Mouse (Mus musculus): ENCODE measurements around the gene Tmeff1. TPM values are rescaled to one million over a fixed set of nuclear protein-coding genes. Genes with fewer than 3 reads are reported as not detected.
A peak's percentile ranks its signal among the peaks of the same experiment; 100 is the strongest.

Tmeff1 gene
- polyA plus RNA-seq (2011; ENCODE audit: insufficient read depth, insufficient read length, low replicate concordance, missing spikeins): 7.9 TPM in 1 of 2 replicates, not detected in the other

DNA sequence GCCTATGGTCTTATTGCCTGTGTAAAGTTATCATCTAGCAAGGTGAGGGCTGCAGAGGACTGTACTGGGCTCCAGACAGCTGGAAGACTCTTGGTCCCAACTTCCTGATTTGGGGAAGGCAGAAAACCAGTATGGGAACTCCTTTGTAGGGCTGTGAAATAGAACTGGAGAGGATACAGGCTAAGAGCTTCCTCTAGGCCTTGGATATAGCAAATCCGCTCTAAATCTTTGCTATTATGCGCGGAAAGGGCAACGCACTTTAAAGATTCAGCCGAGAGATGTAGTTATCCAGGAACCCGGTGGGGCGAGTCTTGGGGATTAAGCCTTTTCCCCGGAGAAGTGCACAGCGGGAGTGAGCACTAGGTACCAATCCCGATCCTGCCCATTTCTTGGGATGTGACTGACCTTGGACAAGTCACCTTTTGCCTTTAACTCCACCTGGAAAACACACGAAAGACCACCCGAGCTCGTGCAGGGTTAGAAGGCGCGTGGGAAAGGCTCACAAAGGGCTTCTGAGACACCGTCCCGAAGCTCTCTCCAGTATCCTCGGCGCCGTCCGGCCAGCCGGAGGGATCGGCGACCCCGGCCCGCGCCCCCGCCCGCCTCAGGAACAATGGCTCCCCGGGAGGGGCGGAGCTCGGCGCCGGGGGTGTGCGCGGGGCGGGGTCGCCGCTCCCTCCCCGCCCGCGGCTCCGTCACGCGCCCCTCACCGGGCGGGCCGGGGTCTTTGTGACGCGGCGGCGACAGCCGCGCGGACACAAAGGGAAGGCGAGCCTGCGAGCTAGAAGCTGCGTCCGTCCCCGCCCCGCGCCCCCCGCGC lies at the start of gene Tmeff1:
Gene Tmeff1 (plus strand): TSS at position 754 of the 820 bp plus-strand sequence.
- H3K27ac ChIP-seq (ENCODE audit: control insufficient read depth, insufficient read depth, low read depth, low read length, poor library complexity): no peak within 1 kb of the TSS
- WGBS: 9% methylated on average over 57 of the region's 64 CpGs
- TF ChIP-seq POLR2A (IDR thresholded peaks at IDR 0.05; ENCODE audit: borderline replicate concordance, control insufficient read depth, low read depth, low read length): no peak
- no peak for TF ChIP-seq CTCF (IDR thresholded peaks at IDR 0.05; ENCODE audit: control insufficient read depth, insufficient read depth, low read length)
- no peaks in the 10 kb centered on the region for H3K4me1 ChIP-seq (ENCODE audit: control insufficient read depth, insufficient read depth, low read length)
- H3K4me3 ChIP-seq (replicated peaks; ENCODE audit: control insufficient read depth, low read depth, low read length): peak within 1 kb of the TSS; percentile 26

DNA sequence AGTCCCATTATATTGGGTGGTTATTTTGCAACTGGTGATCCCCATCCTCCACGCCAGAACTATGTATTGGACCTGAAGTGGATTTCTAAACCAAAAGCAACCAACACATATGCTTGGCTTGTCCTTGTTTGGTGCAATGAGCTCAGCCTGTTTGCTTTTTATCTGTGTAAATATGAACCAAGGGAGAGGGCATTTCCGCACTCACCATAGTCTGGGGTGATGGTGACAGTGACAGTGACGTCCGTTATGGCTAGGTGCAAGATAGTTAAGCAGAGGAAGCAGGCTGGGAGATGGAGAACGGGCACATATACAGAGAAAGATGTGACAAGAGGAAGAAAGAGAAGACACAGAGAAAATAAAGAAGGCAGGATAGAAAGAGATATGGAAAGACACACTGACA lies 48.7 kb upstream of the Tmeff1 start:
- Histone ChIP-seq H3K4me1 (ENCODE audit: control insufficient read depth, insufficient read depth, low read length) (no peaks in the 10 kb centered on the region), H3K27ac (ENCODE audit: control insufficient read depth, insufficient read depth, low read depth, low read length, poor library complexity) (no peak overlapping the region), H3K4me3 (replicated peaks; ENCODE audit: control insufficient read depth, low read depth, low read length) (no peak overlapping the region)
- TF ChIP-seq CTCF (IDR thresholded peaks at IDR 0.05; ENCODE audit: control insufficient read depth, insufficient read depth, low read length) (no peak), POLR2A (IDR thresholded peaks at IDR 0.05; ENCODE audit: borderline replicate concordance, control insufficient read depth, low read depth, low read length) (no peak)
- WGBS: 80% methylated on average over 5 of the region's 5 CpGs

DNA sequence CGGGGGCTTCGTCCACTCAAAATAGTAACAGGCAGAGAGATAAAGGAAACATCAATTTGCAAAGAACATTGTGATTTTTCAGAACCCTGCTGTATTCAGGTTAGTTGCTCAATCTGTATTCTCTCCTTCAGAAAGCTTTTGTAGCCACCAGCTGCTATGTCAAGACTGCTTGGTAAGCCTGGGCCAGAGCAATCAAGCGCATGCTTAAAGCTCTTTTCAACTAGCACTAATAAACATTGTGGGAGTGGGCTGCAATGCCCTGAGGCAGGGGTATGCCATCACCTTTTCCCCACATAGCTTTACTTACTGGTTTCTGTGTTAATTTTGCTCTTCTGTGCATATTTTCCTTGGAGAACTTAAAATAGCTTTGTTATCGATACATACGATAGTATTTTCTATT lies 48.0 kb upstream of the Tmeff1 start:
- H3K4me3 ChIP-seq (replicated peaks; ENCODE audit: control insufficient read depth, low read depth, low read length): no peak overlapping the region
- 90% methylated on average over 5 of the region's 5 CpGs for WGBS
- TF ChIP-seq CTCF (IDR thresholded peaks at IDR 0.05; ENCODE audit: control insufficient read depth, insufficient read depth, low read length) (no peak), POLR2A (IDR thresholded peaks at IDR 0.05; ENCODE audit: borderline replicate concordance, control insufficient read depth, low read depth, low read length) (no peak)
- H3K27ac ChIP-seq (ENCODE audit: control insufficient read depth, insufficient read depth, low read depth, low read length, poor library complexity): no peak overlapping the region
- H3K4me1 ChIP-seq (ENCODE audit: control insufficient read depth, insufficient read depth, low read length): no peaks in the 10 kb centered on the region

DNA sequence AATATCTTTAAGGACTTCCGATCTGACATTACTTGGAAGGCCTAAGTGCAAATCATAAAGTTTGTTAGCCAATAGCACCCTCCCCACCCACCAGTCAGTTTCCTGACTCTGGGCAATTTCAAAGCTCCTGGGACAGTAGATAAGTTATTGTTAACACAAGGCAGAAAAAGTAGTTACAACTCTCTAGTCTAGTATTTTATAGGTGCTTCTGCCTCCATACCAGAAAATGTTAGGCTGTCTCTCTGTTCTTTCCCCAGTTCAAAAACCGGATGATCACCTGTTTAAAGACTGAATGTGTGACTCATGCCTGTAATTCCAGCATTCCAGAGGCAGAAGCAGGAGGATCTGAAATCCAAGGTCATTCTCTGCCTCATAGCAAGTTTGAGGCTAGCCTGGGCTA lies 46.4 kb upstream of the Tmeff1 start:
- Histone ChIP-seq H3K27ac (ENCODE audit: control insufficient read depth, insufficient read depth, low read depth, low read length, poor library complexity) (no peak overlapping the region), H3K4me3 (replicated peaks; ENCODE audit: control insufficient read depth, low read depth, low read length) (no peak overlapping the region), H3K4me1 (ENCODE audit: control insufficient read depth, insufficient read depth, low read length) (no peaks in the 10 kb centered on the region)
- TF ChIP-seq POLR2A (IDR thresholded peaks at IDR 0.05; ENCODE audit: borderline replicate concordance, control insufficient read depth, low read depth, low read length): no peak
- TF ChIP-seq CTCF (IDR thresholded peaks at IDR 0.05; ENCODE audit: control insufficient read depth, insufficient read depth, low read length): no peak
- 80% methylated on average over 2 of the region's 2 CpGs for WGBS

DNA sequence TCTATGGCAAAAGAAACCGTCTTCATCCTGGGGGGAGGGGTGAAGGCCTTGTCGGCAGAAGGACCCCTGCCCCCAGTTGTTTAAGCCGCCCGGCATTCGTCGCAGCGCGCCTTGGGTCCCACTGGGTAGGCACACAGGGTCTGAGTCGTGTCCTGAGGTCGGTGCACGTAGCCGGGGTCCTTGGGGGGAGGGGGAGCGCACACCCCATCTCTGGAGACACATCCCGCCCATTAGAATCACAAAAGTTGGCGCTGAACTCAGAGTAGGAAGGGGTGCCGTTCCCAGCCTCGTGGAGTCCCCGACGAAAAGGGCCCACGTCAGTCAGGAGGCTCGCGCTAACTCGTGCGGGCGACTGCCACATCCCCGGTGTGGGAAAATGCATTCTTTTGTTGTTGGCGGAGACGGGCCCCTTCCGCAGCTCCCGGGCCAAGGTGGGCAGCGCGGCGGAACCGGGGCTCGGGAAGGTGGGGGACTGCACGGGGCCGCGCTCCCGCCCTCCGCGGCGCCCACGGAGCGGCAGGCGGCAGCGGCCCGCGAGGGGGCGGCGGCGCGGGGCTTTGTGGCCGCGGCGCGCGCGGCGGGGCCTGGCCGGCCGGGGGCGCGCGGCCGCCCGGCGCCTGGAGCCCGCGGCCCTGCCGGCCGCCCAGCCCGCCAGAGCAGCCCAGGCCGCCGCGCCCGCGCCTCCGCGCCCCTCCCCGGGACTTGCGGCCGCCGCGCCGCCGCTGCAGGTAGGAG lies 45.0 kb upstream of the Tmeff1 start, which contains the start of gene Msantd3:
Gene Msantd3 (plus strand): TSS at position 95 of the 735 bp plus-strand sequence.
- Histone ChIP-seq H3K4me1 (ENCODE audit: control insufficient read depth, insufficient read depth, low read length) (no peaks in the 10 kb centered on the region), H3K4me3 (replicated peaks; ENCODE audit: control insufficient read depth, low read depth, low read length) (peak within 1 kb of the TSS; percentile 58), H3K27ac (ENCODE audit: control insufficient read depth, insufficient read depth, low read depth, low read length, poor library complexity) (peak within 1 kb of the TSS; percentile 48)
- TF ChIP-seq CTCF (IDR thresholded peaks at IDR 0.05; ENCODE audit: control insufficient read depth, insufficient read depth, low read length): no peak
- TF ChIP-seq POLR2A (IDR thresholded peaks at IDR 0.05; ENCODE audit: borderline replicate concordance, control insufficient read depth, low read depth, low read length): no peak
- 4% methylated on average over 71 of the region's 86 CpGs for WGBS

DNA sequence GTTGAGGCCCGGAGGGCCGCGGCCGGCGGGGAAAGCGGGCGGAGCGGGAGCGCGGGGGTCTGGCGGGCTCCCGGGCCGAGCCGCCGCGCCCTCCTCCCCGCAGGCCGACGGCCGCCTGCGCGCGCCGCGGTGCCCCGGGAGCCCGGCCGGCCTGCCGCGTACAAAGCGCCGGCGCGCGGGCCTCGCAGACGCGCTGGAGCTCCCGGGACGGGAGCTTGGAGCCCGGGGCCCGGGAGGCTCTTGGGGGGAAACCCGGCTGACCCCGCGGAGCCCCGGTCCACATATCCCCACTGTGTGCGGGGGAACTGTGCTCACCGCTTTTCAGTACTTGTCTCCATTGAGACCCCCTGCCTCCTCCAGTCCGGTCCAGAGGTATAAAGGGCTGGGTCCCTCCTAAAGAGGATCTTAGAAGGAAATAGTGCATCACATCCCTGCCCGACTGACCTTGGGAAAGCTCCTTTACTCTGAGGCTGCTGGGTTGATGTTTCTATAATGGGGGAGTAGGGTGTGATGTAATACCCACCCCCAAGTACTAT lies 44.3 kb upstream of the Tmeff1 start:
- peak overlapping the region; percentile 48 for H3K27ac ChIP-seq (ENCODE audit: control insufficient read depth, insufficient read depth, low read depth, low read length, poor library complexity)
- peak overlapping the region; percentile 58 for H3K4me3 ChIP-seq (replicated peaks; ENCODE audit: control insufficient read depth, low read depth, low read length)
- H3K4me1 ChIP-seq (ENCODE audit: control insufficient read depth, insufficient read depth, low read length): no peaks in the 10 kb centered on the region; the same call in 1 of the 2 replicates
- TF ChIP-seq POLR2A (IDR thresholded peaks at IDR 0.05; ENCODE audit: borderline replicate concordance, control insufficient read depth, low read depth, low read length) (no peak), CTCF (IDR thresholded peaks at IDR 0.05; ENCODE audit: control insufficient read depth, insufficient read depth, low read length) (no peak)
- 3% methylated on average over 45 of the region's 50 CpGs for WGBS

DNA sequence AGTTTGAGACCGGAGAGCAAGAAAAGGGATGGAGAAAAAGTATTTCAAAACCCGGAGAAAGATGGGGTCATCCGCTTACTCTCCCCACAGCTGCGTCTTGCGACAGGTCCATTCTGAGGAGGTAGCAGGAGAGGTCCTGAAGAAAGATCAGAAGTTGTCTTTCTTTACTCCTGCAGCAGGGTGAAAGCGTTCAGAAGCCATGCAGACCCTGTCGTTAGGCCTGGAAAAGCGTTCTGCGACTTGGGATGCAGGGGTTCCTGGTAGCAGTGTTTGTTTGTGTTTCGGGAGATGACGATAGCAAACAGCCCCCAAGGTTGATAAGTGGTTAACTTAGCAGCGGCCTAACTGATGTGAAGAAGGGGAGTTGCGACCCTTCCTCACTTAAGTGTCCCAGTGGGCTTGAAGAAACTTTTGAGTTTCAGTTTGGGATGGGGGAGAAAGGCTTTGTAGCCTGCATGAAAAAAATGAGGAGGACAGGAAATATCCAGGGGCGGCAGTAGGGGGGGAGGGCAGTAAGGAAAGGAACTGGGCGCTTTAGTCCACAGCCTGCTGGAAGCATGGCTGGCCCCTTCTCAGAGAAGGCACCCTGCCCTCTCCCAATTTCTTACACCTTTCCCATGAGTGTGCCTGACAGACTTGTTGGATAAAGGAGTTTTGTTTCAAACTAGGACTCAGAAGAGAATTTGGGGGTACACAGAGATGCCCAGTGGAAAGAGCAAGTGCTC lies 43.3 kb upstream of the Tmeff1 start:
- no peaks in the 10 kb centered on the region; the same call in 1 of the 2 replicates for H3K4me1 ChIP-seq (ENCODE audit: control insufficient read depth, insufficient read depth, low read length)
- no peak overlapping the region for H3K27ac ChIP-seq (ENCODE audit: control insufficient read depth, insufficient read depth, low read depth, low read length, poor library complexity)
- 44% methylated on average over 15 of the region's 15 CpGs for WGBS
- H3K4me3 ChIP-seq (replicated peaks; ENCODE audit: control insufficient read depth, low read depth, low read length): peak overlapping the region; percentile 31
- no peak for TF ChIP-seq POLR2A (IDR thresholded peaks at IDR 0.05; ENCODE audit: borderline replicate concordance, control insufficient read depth, low read depth, low read length)
- no peak for TF ChIP-seq CTCF (IDR thresholded peaks at IDR 0.05; ENCODE audit: control insufficient read depth, insufficient read depth, low read length)
